In genomic region chr2:66440711-66441110, GRCm38 (mm10) we compare ENCODE assay signal across 8 mouse cellular contexts. TPM values are rescaled to one million over a fixed set of nuclear protein-coding genes. Genes with fewer than 3 reads are reported as not detected.
DNase-seq lines count a peak whose midpoint lies in the region; ATAC-seq and TF ChIP-seq lines count a peak whose summit lies in the region.

Gene Scn1a (minus strand): TSS chr2:66440840.

- DNase-seq in lung, postnatal 0 days (ENCODE audit: low spot score) = no peak
- no peak for DNase-seq in layer of hippocampus, postnatal 10 days (ENCODE audit: low spot score in 2 of 2)
- no peak for DNase-seq in natural killer cell, adult 2 months (ENCODE audit: low spot score in 2 of 2)
- DNase-seq in heart, postnatal 25 days (ENCODE audit: low spot score) = no peak

- no peak within 1 kb of the TSS for H3K9ac ChIP-seq in lung, embryonic 15.5 days
- H3K9ac ChIP-seq in lung, postnatal 0 days (replicated peaks; ENCODE audit: low read depth) = no peak within 1 kb of the TSS
- no peak within 1 kb of the TSS for H3K9ac ChIP-seq in embryonic facial prominence, embryonic 15.5 days
- peak within 1 kb of the TSS; percentile 57 for H3K9ac ChIP-seq in midbrain, embryonic 16.5 days (ENCODE audit: low read depth, low read length)

- 0 out of 2 replicates have a peak within 1 kb of the TSS, but pooled peaks have one; percentile 3 for H3K4me3 ChIP-seq in lung, embryonic 15.5 days
- H3K4me3 ChIP-seq in lung, postnatal 0 days (ENCODE audit: low read depth, low read length) = no peak within 1 kb of the TSS
- H3K4me3 ChIP-seq in embryonic facial prominence, embryonic 15.5 days (replicated peaks) = peak within 1 kb of the TSS; percentile 18; the same call in 1 of the 2 replicates
- peak within 1 kb of the TSS; percentile 45 for H3K4me3 ChIP-seq in midbrain, embryonic 16.5 days (ENCODE audit: low read depth, low read length)

- TF ChIP-seq EP300 in lung, postnatal 0 days (IDR thresholded peaks at IDR 0.05) = no peak

- no peaks in the 10 kb centered on the region for H3K4me1 ChIP-seq in lung, embryonic 15.5 days
- H3K4me1 ChIP-seq in lung, postnatal 0 days (ENCODE audit: insufficient read depth, low read depth, low read length) = no peaks in the 10 kb centered on the region
- 0 out of 2 replicates have a peak, but pooled peaks cover 4% of the 10 kb centered on the region for H3K4me1 ChIP-seq in embryonic facial prominence, embryonic 15.5 days
- H3K4me1 ChIP-seq in midbrain, embryonic 16.5 days (ENCODE audit: control insufficient read depth, insufficient read depth, low read length) = peaks cover 6% of the 10 kb centered on the region; the same call in 1 of the 2 replicates

- ATAC-seq in lung, embryonic 15.5 days (ENCODE audit: borderline replicate concordance, extremely low read depth, low FRiP score, low TSS enrichment) = no peak
- no peak for ATAC-seq in lung, postnatal 0 days
- ATAC-seq in embryonic facial prominence, embryonic 15.5 days (ENCODE audit: insufficient number of reproducible peaks, low FRiP score, low TSS enrichment, low read depth) = no peak
- 0 out of 2 replicates have a peak, but pooled peaks have one; percentile 59 for ATAC-seq in midbrain, embryonic 16.5 days
- ATAC-seq in megakaryocyte progenitor cell, adult 5-6 weeks (replicated peaks; ENCODE audit: poor library complexity) = no peak

- intact Hi-C loops in heart, postnatal 25 days (cut with DNase I) = no loop called here

- 7% methylated on average over 7 of the region's 7 CpGs for WGBS in lung, embryonic 15.5 days
- WGBS in lung, postnatal 0 days = 12% methylated on average over 7 of the region's 7 CpGs
- WGBS in embryonic facial prominence, embryonic 15.5 days = 12% methylated on average over 7 of the region's 7 CpGs
- 8% methylated on average over 7 of the region's 7 CpGs for WGBS in midbrain, embryonic 16.5 days

- peak within 1 kb of the TSS; percentile 42 for H3K4me2 ChIP-seq in lung, embryonic 15.5 days
- H3K4me2 ChIP-seq in lung, postnatal 0 days (replicated peaks; ENCODE audit: low read depth, low read length) = no peak within 1 kb of the TSS; the same call in 1 of the 2 replicates
- peak within 1 kb of the TSS; percentile 36 for H3K4me2 ChIP-seq in embryonic facial prominence, embryonic 15.5 days (replicated peaks)
- peak within 1 kb of the TSS; percentile 62 for H3K4me2 ChIP-seq in midbrain, embryonic 16.5 days (ENCODE audit: low read length)

- H3K27ac ChIP-seq in lung, embryonic 15.5 days = no peak within 1 kb of the TSS
- no peak within 1 kb of the TSS for H3K27ac ChIP-seq in lung, postnatal 0 days (ENCODE audit: low read length)
- H3K27ac ChIP-seq in embryonic facial prominence, embryonic 15.5 days (replicated peaks) = no peak within 1 kb of the TSS
- no peak within 1 kb of the TSS for H3K27ac ChIP-seq in midbrain, embryonic 16.5 days (ENCODE audit: low read length)

- H3K9me3 ChIP-seq in lung, embryonic 15.5 days = no peaks in the 10 kb centered on the region
- no peaks in the 10 kb centered on the region for H3K9me3 ChIP-seq in lung, postnatal 0 days (ENCODE audit: low read length)
- no peaks in the 10 kb centered on the region for H3K9me3 ChIP-seq in embryonic facial prominence, embryonic 15.5 days (replicated peaks)
- no peaks in the 10 kb centered on the region for H3K9me3 ChIP-seq in midbrain, embryonic 16.5 days (replicated peaks; ENCODE audit: control insufficient read depth, low read length, poor library complexity, severe bottlenecking)

- H3K27me3 ChIP-seq in lung, embryonic 15.5 days = no peaks in the 10 kb centered on the region
- H3K27me3 ChIP-seq in lung, postnatal 0 days (replicated peaks; ENCODE audit: insufficient read depth, low read length) = no peaks in the 10 kb centered on the region
- no peaks in the 10 kb centered on the region for H3K27me3 ChIP-seq in embryonic facial prominence, embryonic 15.5 days
- no peaks in the 10 kb centered on the region for H3K27me3 ChIP-seq in midbrain, embryonic 16.5 days (ENCODE audit: control insufficient read depth, insufficient read depth, low read depth, low read length)

- no peak for TF ChIP-seq CTCF in lung, postnatal 0 days (IDR thresholded peaks at IDR 0.05)

- no peaks in the 10 kb centered on the region for H3K36me3 ChIP-seq in lung, embryonic 15.5 days
- no peaks in the 10 kb centered on the region for H3K36me3 ChIP-seq in lung, postnatal 0 days (ENCODE audit: insufficient read depth, low read length)
- no peaks in the 10 kb centered on the region for H3K36me3 ChIP-seq in embryonic facial prominence, embryonic 15.5 days
- no peaks in the 10 kb centered on the region for H3K36me3 ChIP-seq in midbrain, embryonic 16.5 days (ENCODE audit: control insufficient read depth, insufficient read depth, low read length)

RNA-seq across cellular contexts. Expression of gene Scn1a, which starts in this region (rescaled TPM):
- polyA plus RNA-seq in lung, embryonic 15.5 days (2015; fragmentation: Nextera tagmentation; extraction: Ambion mirVana) = 0.15 and 0.16 TPM in 2 replicates
- polyA plus RNA-seq in lung, postnatal 0 days (2015; fragmentation: Nextera tagmentation; extraction: Ambion mirVana) = not detected in 2 replicates
- polyA plus RNA-seq in embryonic facial prominence, embryonic 15.5 days (2015; fragmentation: Nextera tagmentation; extraction: Ambion mirVana) = 0.79 and 0.81 TPM in 2 replicates
- total RNA-seq in layer of hippocampus, postnatal 10 days (2021) = 10 to 100 TPM; 37.0 to 37.9 TPM
- polyA plus RNA-seq in midbrain, embryonic 16.5 days (2015; fragmentation: Nextera tagmentation; extraction: Ambion mirVana) = 20.6 and 23.3 TPM in 2 replicates
- not detected in 2 replicates for total RNA-seq in megakaryocyte progenitor cell, adult 5-6 weeks (2015)
- total RNA-seq in megakaryocyte progenitor cell, adult 5-6 weeks (2017) = not detected in 2 replicates
- not detected for total RNA-seq in heart, postnatal 25 days (2021)

Comparison
In these comparisons a context has a peak if more than half of its experiments do, and no peak if none do; other contexts are left out.
1. RNA of gene Scn1a (total RNA-seq): 37.0 to 37.9 TPM in layer of hippocampus, postnatal 10 days; not detected in heart, postnatal 25 days and not detected in megakaryocyte progenitor cell, adult 5-6 weeks; every median in the first group is over 10 times any median in the second.
2. RNA of gene Scn1a (polyA plus RNA-seq): 20.6 to 23.3 TPM in midbrain, embryonic 16.5 days; 0.79 to 0.81 TPM in embryonic facial prominence, embryonic 15.5 days, 0.15 to 0.16 TPM in lung, embryonic 15.5 days and not detected in lung, postnatal 0 days; every median in the first group is over 10 times any median in the second.